Mouse (Mus musculus) intestine, postnatal 0 days (tissue): ENCODE measurements around the gene Efr3b. TPM values are rescaled to one million over a fixed set of nuclear protein-coding genes. Genes with fewer than 3 reads are reported as not detected.

Experiments
- ATAC-seq: fragments of 200-750 bp; cut with Nextera tagmentation; 2 replicates; pipeline ENCODE4 v1.8.0; 2017; ENCODE audit warnings: mild to moderate bottlenecking, moderate TSS enrichment, moderate library complexity
- H3K27ac ChIP-seq: fragments of 300-500 bp; sonication (generic); 2 replicates; pipeline ENCODE4 v1.5.1; 2014; ENCODE audit warnings: mild to moderate bottlenecking, low read depth, low read length, moderate library complexity
- H3K27me3 ChIP-seq: fragments of 300-500 bp; sonication (generic); replicated peaks from 2 replicates; pipeline ENCODE4 v1.6.1; 2014; ENCODE audit warnings: low read length, mixed read lengths; ENCODE audit not compliant: control insufficient read depth, insufficient read depth
- H3K36me3 ChIP-seq: fragments of 300-500 bp; sonication (generic); 2 replicates; pipeline ENCODE4 v1.6.1; 2014; ENCODE audit warnings: mild to moderate bottlenecking, moderate library complexity; ENCODE audit not compliant: control insufficient read depth, insufficient read depth
- H3K4me1 ChIP-seq: fragments of 300-500 bp; sonication (generic); replicated peaks from 2 replicates; pipeline ENCODE4 v1.6.1; 2014; ENCODE audit warnings: antibody characterized with exemption, low read length, mixed read lengths; ENCODE audit not compliant: control insufficient read depth, insufficient read depth
- H3K4me2 ChIP-seq: fragments of 300-500 bp; sonication (generic); replicated peaks from 2 replicates; pipeline ENCODE4 v1.6.1; 2014; ENCODE audit warnings: low read depth, mild to moderate bottlenecking, moderate library complexity
- H3K4me3 ChIP-seq: fragments of 300-500 bp; sonication (generic); 2 replicates; pipeline ENCODE4 v1.5.1; 2014; ENCODE audit warnings: low read depth, low read length
- H3K9ac ChIP-seq: fragments of 300-500 bp; sonication (generic); 2 replicates; pipeline ENCODE4 v1.6.1; 2014; ENCODE audit warnings: mild to moderate bottlenecking, low read depth, low read length
- H3K9me3 ChIP-seq: fragments of 300-500 bp; sonication (generic); 2 replicates; pipeline ENCODE4 v1.6.1; 2016; ENCODE audit warnings: mixed run types; ENCODE audit not compliant: control insufficient read depth
- CTCF ChIP-seq: sonication (generic); IDR thresholded peaks from 2 replicates; pipeline ENCODE4 v1.5.1; 2016; ENCODE audit warnings: low read depth, mild to moderate bottlenecking, control low read depth, antibody characterized with exemption, moderate library complexity
- WGBS: fragments of 180-500 bp; shearing (Covaris S2); extraction: QIAGEN DNeasy Blood & Tissue Kit; methylation state at CpG from one replicate; pipeline ENCODE4 v1.1.7; 2014; 5-methylcytosine and 5-hydroxymethylcytosine counted together
- polyA plus RNA-seq: library from polyadenylated mRNA; unstranded; fragments of >200 nt; fragmentation: Nextera tagmentation; extraction: Ambion mirVana; gene quantifications from 2 replicates; pipeline ENCODE4 v1.2.1, GENCODE M21; 2015

Gene Efr3b
- polyA plus RNA-seq, 1 experiment from 2014 or later, result 3.2 TPM

DNA sequence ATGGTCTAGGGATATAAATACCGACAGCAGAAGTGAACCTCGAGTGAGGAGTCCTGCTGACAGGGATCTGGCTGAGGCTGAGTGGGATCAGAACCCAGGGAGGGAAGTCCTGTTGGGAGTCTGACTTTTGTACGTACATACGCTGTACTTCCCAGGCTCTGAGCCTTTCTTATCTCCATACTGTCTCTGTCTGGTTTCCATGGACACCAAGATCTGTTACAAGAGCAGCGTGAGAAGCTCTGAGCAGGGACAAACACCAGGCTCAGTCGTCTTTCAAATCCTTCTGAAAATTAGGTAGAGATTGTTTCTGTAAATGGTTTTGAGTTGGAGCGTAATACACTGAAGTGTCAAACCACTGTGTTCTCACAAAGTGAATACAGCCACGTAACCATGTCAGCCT, 36.7 kb upstream of the Efr3b start:
- WGBS, result 54% methylated on average over 8 of the region's 8 CpGs
- no peak overlapping the region for H3K9ac ChIP-seq
- H3K27ac ChIP-seq, result no peak overlapping the region
- no peak for TF ChIP-seq CTCF
- H3K4me1 ChIP-seq, result no peaks in the 10 kb centered on the region
- ATAC-seq, result no peak
- H3K36me3 ChIP-seq, result no peaks in the 10 kb centered on the region
- H3K4me2 ChIP-seq, result no peak overlapping the region
- no peaks in the 10 kb centered on the region for H3K27me3 ChIP-seq
- H3K9me3 ChIP-seq, result no peaks in the 10 kb centered on the region
- no peak overlapping the region for H3K4me3 ChIP-seq

DNA sequence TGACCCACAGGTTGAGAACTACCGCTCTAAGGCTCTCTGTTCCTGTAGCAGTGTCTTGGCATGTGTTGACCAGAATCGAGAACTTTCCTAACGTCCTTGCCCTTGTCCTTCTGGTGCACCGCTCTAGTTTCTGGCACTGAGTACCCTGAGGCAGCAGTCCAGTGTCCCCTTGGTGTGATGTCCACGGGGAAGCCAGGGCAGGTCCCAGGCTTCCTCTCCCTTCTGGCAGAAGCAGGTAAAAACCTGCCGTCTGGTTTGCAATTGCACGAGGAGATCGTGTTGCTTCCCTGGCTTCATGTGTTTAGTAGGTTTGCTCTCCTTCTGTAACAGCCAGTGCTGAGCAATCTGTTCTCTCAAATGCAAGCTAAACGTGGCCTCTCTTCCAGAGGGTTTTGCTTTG, 33.0 kb upstream of the Efr3b start:
- no peak for TF ChIP-seq CTCF
- Histone ChIP-seq H3K36me3 (no peaks in the 10 kb centered on the region), H3K9ac (no peak overlapping the region), H3K9me3 (no peaks in the 10 kb centered on the region), H3K27me3 (no peaks in the 10 kb centered on the region), H3K4me1 (no peaks in the 10 kb centered on the region), H3K4me3 (no peak overlapping the region), H3K4me2 (no peak overlapping the region), H3K27ac (no peak overlapping the region)
- ATAC-seq, result no peak
- 79% methylated on average over 9 of the region's 9 CpGs for WGBS

GRCm38 (mm10) chr12:4068551-4068950, 29.8 kb upstream of the Efr3b start:
- WGBS, result 73% methylated on average over 4 of the region's 4 CpGs
- no peak overlapping the region for H3K9ac ChIP-seq
- H3K36me3 ChIP-seq, result no peaks in the 10 kb centered on the region

GRCm38 (mm10) chr12:4066681-4067459, 28.2 kb upstream of the Efr3b start:
- Histone ChIP-seq H3K27ac (no peak overlapping the region), H3K4me3 (no peak overlapping the region), H3K27me3 (no peaks in the 10 kb centered on the region), H3K9ac (no peak overlapping the region), H3K4me1 (no peaks in the 10 kb centered on the region), H3K9me3 (no peaks in the 10 kb centered on the region), H3K4me2 (no peak overlapping the region), H3K36me3 (no peaks in the 10 kb centered on the region)
- no peak for ATAC-seq
- 72% methylated on average over 6 of the region's 6 CpGs for WGBS
- TF ChIP-seq CTCF, result no peak

More at GRCm38 (mm10) chr12:4068551-4068950, 29.8 kb upstream of the Efr3b start:
- Histone ChIP-seq H3K27me3 (no peaks in the 10 kb centered on the region), H3K4me3 (no peak overlapping the region), H3K4me2 (no peak overlapping the region), H3K27ac (no peak overlapping the region), H3K4me1 (no peaks in the 10 kb centered on the region), H3K9me3 (no peaks in the 10 kb centered on the region)
- no peak for TF ChIP-seq CTCF
- no peak for ATAC-seq

DNA sequence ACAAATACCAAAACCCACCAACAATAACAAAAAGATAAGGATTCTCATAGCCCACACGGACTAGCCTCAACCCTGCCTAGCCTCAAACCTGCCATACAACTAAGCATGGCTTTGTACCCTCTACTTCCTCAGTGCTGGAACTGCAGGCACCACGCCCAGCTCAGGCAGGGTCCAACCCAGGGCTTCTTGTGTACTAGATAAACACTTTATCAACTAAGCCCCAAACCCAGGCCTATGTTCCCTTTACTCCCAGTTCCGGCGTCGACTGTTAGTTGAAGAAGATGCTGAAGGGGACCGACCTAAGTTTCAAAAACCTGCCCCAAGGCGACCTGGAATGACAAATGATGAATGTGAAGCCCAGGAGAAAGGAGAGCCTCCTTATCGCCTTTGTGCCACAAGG, 27.2 kb upstream of the Efr3b start:
- no peaks in the 10 kb centered on the region for H3K4me1 ChIP-seq
- no peaks in the 10 kb centered on the region for H3K36me3 ChIP-seq
- no peak overlapping the region for H3K9ac ChIP-seq
- H3K9me3 ChIP-seq, result no peaks in the 10 kb centered on the region
- 69% methylated on average over 8 of the region's 8 CpGs for WGBS
- no peak overlapping the region for H3K27ac ChIP-seq
- no peak overlapping the region for H3K4me2 ChIP-seq
- TF ChIP-seq CTCF, result no peak
- H3K4me3 ChIP-seq, result no peak overlapping the region
- H3K27me3 ChIP-seq, result no peaks in the 10 kb centered on the region
- no peak for ATAC-seq

- TF ChIP-seq CTCF, result no peak
- ATAC-seq, result no peak
These were observed 26.8 kb upstream of the Efr3b start for GRCm38 (mm10) chr12:4065498-4065897.

More at GRCm38 (mm10) chr12:4065498-4065897, 26.8 kb upstream of the Efr3b start:
- no peak overlapping the region for H3K27ac ChIP-seq
- H3K9ac ChIP-seq, result no peak overlapping the region
- H3K27me3 ChIP-seq, result no peaks in the 10 kb centered on the region
- H3K4me2 ChIP-seq, result no peak overlapping the region
- WGBS, result 93% methylated on average over 2 of the region's 2 CpGs
- H3K4me3 ChIP-seq, result no peak overlapping the region
- H3K4me1 ChIP-seq, result no peaks in the 10 kb centered on the region
- H3K9me3 ChIP-seq, result no peaks in the 10 kb centered on the region
- no peaks in the 10 kb centered on the region for H3K36me3 ChIP-seq
